Mouse (Mus musculus) frontal cortex, postnatal 25 days (tissue): ENCODE results near the gene Olfr1305.

ENCODE experiments used
- DNase-seq, 2 experiments: peaks; one replicate each; pipeline ENCODE4 v3.0.0; 2022; ENCODE audit warnings: low spot score in 2 of 2

The Olfr1305 gene

DNA sequence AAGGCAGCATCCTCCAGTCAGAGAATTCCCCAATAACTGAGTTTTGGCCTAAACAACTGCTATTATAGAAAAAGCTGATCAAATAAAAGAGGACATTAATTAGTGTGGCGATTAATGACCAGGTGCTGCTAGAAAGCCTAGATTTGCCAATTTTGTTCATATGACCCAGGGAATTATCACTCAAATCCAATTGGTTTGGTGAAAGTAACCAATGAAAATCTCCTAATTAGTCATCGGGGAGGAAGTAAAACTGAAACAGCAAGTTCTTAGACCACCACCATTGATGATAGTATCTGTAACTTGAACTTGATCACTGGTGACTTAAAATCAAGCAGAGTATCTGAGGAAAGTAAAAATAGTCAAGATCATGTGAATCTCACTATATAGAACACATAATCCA, at the start of gene Olfr1305:
Gene Olfr1305, minus strand, starts transcription at position 101 of the 400 bp plus-strand sequence.
- no peak for DNase-seq

DNA sequence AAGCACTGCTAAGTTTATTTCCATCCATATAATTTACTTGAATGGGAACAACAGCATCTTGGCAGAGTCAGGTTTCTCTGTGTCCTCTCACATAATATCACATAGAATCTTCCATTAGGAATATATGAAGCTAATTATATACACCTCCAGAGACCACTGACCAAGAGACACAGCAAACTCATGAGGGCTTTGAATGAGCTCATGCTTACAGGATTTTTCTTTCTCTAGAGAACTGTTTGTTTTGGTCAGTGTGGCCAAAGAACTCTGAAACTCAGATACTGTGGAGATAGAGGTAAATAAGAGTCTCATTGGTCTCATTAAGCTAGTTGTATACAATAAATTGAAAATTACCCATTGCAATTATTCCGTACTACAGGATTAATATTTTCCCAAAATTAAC, 39.2 kb upstream of the Olfr1305 start, which contains the start of gene Olfr1306:
Gene Olfr1306, minus strand, starts transcription at position 101 of the 400 bp plus-strand sequence.
- DNase-seq, result no peak

DNA sequence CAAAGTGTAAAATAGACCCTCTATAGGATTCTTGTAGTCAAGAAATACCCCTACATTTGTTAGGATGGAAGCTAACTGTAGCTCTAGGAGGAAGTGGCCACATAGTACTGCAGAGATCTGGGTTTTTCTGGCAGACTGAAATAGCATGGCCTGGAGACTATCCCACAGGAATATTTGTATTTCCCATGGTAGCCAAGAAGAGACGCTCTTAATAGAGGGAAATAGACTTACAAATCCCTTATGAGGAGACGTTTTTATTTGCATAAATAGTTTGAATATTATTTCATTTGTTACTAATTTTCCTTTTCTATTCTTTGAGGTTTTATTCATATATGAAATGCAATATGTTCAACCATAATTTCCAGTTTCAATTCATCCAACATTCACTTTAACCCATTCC, 56.7 kb downstream of the Olfr1305 start, which contains the start of gene Olfr1303:
Gene Olfr1303, minus strand, starts transcription at position 101 of the 400 bp plus-strand sequence.
- no peak for DNase-seq
